Mouse (Mus musculus): ENCODE results near the gene H2afz. TPM values are rescaled to one million over a fixed set of nuclear protein-coding genes. Genes with fewer than 3 reads are reported as not detected.

H2afz gene
- 1,000 to 10,000 TPM; 1,242 to 1,431 TPM for polyA plus RNA-seq (2017; shearing (Covaris generic))

DNA sequence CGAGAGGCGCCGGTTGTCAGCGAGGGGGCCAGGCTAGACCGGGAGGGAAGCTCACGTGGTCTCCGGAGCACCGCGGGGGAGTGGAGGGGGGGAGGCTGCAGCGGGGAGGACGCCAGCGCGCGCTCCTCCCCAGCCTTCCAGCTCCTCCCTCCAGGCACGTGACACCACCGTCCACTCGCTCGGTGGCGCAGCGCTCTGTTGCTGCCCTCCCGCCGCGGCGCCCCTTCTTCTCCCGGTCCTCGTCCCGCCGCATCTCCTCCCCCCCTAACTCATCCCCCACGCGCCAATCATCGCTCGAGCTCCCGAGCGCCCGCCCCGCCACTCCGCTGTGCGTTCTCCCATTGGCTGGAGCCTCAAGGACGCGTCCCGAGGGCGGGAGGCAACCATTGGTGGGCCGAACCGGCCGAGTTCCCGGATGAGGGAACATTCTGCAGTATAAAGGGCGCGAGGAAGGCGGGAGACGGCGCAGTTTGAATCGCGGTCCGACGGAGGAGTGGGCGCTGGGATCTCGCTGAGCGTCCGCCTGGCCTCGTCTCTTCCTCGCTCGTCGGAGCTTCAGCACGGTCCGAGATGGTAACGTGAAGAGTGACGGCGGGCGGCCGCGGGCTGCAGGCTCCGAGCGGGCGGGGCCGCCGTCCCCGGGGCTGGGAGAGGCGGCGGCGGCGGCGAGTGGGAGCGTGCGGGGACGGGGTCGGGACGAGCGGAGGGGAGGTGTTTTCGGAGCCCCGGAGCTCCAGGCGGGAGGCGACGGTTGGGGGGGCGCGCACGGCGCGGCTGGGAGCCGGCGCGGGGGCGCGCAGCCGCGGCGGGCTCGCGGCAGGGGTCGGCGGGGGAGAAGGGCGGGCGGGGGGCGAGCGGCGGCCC lies at the start of gene H2afz:
Gene H2afz (plus strand): TSS at position 364 of the 864 bp plus-strand sequence.

DNA sequence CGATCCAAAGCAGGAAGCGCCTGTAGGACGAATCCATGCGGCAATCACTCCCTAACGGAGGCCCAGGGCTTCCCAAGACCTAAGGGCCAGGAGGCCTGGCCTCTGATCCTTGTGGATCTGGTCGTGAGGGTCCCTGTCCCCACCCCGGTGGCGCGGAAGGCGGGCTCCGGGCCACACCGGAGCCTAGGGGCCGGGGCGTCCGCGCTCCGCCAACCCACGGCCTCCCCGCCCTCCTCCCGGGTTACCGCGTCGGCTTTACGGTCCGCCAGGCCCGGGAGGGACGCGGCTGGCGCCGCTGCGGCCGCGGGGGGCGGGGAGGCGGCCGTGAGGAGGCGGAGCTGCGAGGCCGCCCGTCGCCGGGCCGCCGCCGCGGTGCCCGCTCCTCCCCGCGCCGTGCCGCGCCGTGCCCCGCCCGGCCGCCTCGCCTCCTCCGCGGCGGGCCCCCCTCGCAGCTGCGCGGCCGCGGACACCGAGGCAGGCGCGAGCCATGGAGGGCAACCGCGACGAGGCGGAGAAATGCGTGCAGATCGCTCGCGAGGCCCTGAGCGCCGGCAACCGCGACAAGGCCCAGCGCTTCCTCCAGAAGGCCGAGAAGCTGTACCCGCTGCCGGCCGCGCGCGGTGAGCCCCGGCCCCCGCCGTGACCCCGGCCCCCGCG lies 3.3 kb downstream of the H2afz start, which contains the start of gene Dnajb14:
Gene Dnajb14 (plus strand): TSS at position 239 of the 657 bp plus-strand sequence.

Other genes starting within 250 kb of the H2afz start
- under 1 TPM in 1 of 2 experiments, not detected in 1; 0.06 TPM for gene Ddit4l, start 242.9 kb upstream of the H2afz start, polyA plus RNA-seq (2017; shearing (Covaris generic))
- not detected for gene Gm21962, start 193.0 kb upstream of the H2afz start, polyA plus RNA-seq (2017; shearing (Covaris generic))
- gene Dnajb14, start 3.2 kb downstream of the H2afz start, polyA plus RNA-seq (2017; shearing (Covaris generic)), result 10 to 100 TPM in 1 of 2 experiments, 1 to 10 TPM in 1; 6.6 to 10.4 TPM
- gene Lamtor3, start 54.0 kb downstream of the H2afz start, polyA plus RNA-seq (2017; shearing (Covaris generic)), result 10 to 100 TPM; 70.8 to 76.7 TPM
- 100 to 1,000 TPM in 1 of 2 experiments, 10 to 100 TPM in 1; 89.7 to 113 TPM for gene Dapp1, start 117.1 kb downstream of the H2afz start, polyA plus RNA-seq (2017; shearing (Covaris generic))
- gene 1110002E22Rik, start 200.6 kb downstream of the H2afz start, polyA plus RNA-seq (2017; shearing (Covaris generic)), result under 1 TPM in 1 of 2 experiments, not detected in 1; 0.34 TPM
- gene Gm5105, start 202.9 kb downstream of the H2afz start, polyA plus RNA-seq (2017; shearing (Covaris generic)), result not detected